In the genomic region with DNA sequence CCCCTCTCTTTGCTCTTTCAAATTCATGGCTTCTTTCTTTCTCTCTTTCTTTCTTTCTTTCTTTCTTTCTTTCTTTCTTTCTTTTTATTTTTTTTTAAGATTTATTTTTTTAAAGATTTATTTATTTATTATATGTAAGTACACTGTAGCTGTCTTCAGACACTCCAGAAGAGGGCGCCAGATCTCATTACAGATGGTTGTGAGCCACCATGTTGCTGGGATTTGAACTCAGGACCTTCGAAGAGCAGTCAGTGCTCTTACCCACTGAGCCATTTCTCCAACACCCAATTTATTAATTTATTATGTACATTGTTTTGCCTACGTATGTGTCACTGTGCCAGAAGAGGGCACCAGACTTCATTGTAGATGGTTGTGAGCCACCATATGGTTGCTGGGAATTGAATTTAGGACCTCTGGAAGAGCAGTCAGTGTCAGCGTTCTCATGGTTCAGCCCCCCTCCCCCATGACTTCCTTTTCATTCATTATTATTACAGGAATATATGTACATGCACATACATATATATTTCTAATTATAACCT, we compare ENCODE assay signal across 8 mouse cellular contexts. TPM values are rescaled to one million over a fixed set of nuclear protein-coding genes. Genes with fewer than 3 reads are reported as not detected.
DNase-seq lines count a peak whose midpoint lies in the region; ATAC-seq and TF ChIP-seq lines count a peak whose summit lies in the region.
"Not testable (repeated sequence)": the region's sequence is repeated elsewhere in the genome, so short reads cannot be mapped to it uniquely, and the experiment has no call there.

No protein-coding gene starts in this region.

- TF ChIP-seq EP300 in MEL (IDR thresholded peaks at IDR 0.05; ENCODE audit: low read depth in 1 of 2, low read length in 2 of 2): not testable (repeated sequence)

- WGBS in intestine, postnatal 0 days: 71% methylated on average over 4 of the region's 4 CpGs
- WGBS in lung, embryonic 14.5 days: 67% methylated on average over 4 of the region's 4 CpGs

- peak in 2 of 3 experiments; percentile 19 to 31; a peak in 2 of 6 replicates for TF ChIP-seq CTCF in MEL (IDR thresholded peaks at IDR 0.05 in 2 of 3, conservative IDR thresholded peaks at IDR 0.05 in 1 of 3; ENCODE audit: control insufficient read depth in 1 of 3, insufficient read depth in 1 of 3, low read depth in 2 of 3, low read length in 3 of 3, poor library complexity in 1 of 3, severe bottlenecking in 1 of 3)
- peak; percentile 40 for TF ChIP-seq CTCF in intestine, postnatal 0 days (IDR thresholded peaks at IDR 0.05; ENCODE audit: low read depth)
- peak; percentile 44 for TF ChIP-seq CTCF in left cerebral cortex, adult 2 months (IDR thresholded peaks at IDR 0.05)
- TF ChIP-seq CTCF in lung, embryonic 14.5 days (IDR thresholded peaks at IDR 0.05; ENCODE audit: low read depth): peak; percentile 9; the same call in 1 of the 2 replicates

- peaks cover 0 to 17% of the 10 kb centered on the region in 2 experiments; a peak in 2 of 4 replicates for H3K4me1 ChIP-seq in MEL (ENCODE audit: control insufficient read depth in 1 of 2, insufficient read depth in 2 of 2, low read length in 2 of 2)
- H3K4me1 ChIP-seq in intestine, postnatal 0 days (replicated peaks; ENCODE audit: control insufficient read depth, insufficient read depth, low read length); lung, embryonic 14.5 days (ENCODE audit: insufficient read depth): not testable (repeated sequence)

- not testable (repeated sequence) for H3K9me3 ChIP-seq in MEL (replicated peaks; ENCODE audit: insufficient read depth, low read length); intestine, postnatal 0 days (ENCODE audit: control insufficient read depth); lung, embryonic 14.5 days (ENCODE audit: low read depth, low read length)

- H3K4me2 ChIP-seq in intestine, postnatal 0 days (replicated peaks; ENCODE audit: low read depth); lung, embryonic 14.5 days: not testable (repeated sequence)

- not testable (repeated sequence) for TF ChIP-seq POLR2A in MEL (IDR thresholded peaks at IDR 0.05; ENCODE audit: control insufficient read depth in 1 of 2, insufficient read depth in 1 of 2, low read depth in 1 of 2, low read length in 2 of 2, poor library complexity in 1 of 2)

- not testable (repeated sequence) for H3K79me2 ChIP-seq in MEL (ENCODE audit: control insufficient read depth, insufficient read depth, low read length, poor library complexity)

- peaks cover 0 to 14% of the 10 kb centered on the region in 2 experiments; a peak in 2 of 4 replicates for H3K36me3 ChIP-seq in MEL (ENCODE audit: control insufficient read depth in 1 of 2, insufficient read depth in 2 of 2, low read length in 2 of 2)
- not testable (repeated sequence) for H3K36me3 ChIP-seq in intestine, postnatal 0 days (ENCODE audit: control insufficient read depth, insufficient read depth); lung, embryonic 14.5 days (ENCODE audit: insufficient read depth)

- H3K9ac ChIP-seq in MEL (ENCODE audit: control insufficient read depth, low read depth, low read length, poor library complexity, severe bottlenecking); intestine, postnatal 0 days (ENCODE audit: low read depth, low read length); lung, embryonic 14.5 days: not testable (repeated sequence)

- H3K27me3 ChIP-seq in MEL (ENCODE audit: control insufficient read depth in 1 of 2, insufficient read depth in 2 of 2, low read length in 2 of 2); intestine, postnatal 0 days (replicated peaks; ENCODE audit: control insufficient read depth, insufficient read depth, low read length); lung, embryonic 14.5 days (ENCODE audit: insufficient read depth, low read length): not testable (repeated sequence)

- intact Hi-C loops in left cerebral cortex, adult 2 months (cut with DNase I): not testable (repeated sequence)

- H3K4me3 ChIP-seq in MEL (ENCODE audit: control insufficient read depth in 1 of 2, insufficient read depth in 1 of 2, low read depth in 2 of 2, low read length in 2 of 2); intestine, postnatal 0 days (ENCODE audit: low read depth, low read length); left cerebral cortex, adult 2 months; lung, embryonic 14.5 days (ENCODE audit: low read depth, low read length): not testable (repeated sequence)

- peak; percentile 12 for TF ChIP-seq RAD21 in MEL (IDR thresholded peaks at IDR 0.05; ENCODE audit: low read depth, low read length)

- H3K27ac ChIP-seq in MEL (ENCODE audit: control insufficient read depth, low read depth, low read length); intestine, postnatal 0 days (ENCODE audit: low read depth, low read length); left cerebral cortex, adult 2 months; lung, embryonic 14.5 days (ENCODE audit: low read depth): not testable (repeated sequence)

- peak; percentile 60 for DNase-seq in 416B (ENCODE audit: low read depth)
- DNase-seq in CD4-positive helper T cell, adult 2 months (ENCODE audit: low read depth, low spot score): peak; percentile 16
- peak; percentile 58 for DNase-seq in MEL (ENCODE audit: low read depth, low spot score)
- peak; percentile 34 for DNase-seq in heart, adult 11 months
- DNase-seq in left cerebral cortex, adult 2 months (ENCODE audit: extremely low spot score in 1 of 2, low spot score in 2 of 2); lung, embryonic 14.5 days: not testable (repeated sequence)
- peak; percentile 27 for DNase-seq in naive thymus-derived CD4-positive, alpha-beta T cell, adult 2 months (ENCODE audit: low read depth)

- not testable (repeated sequence) for ATAC-seq in intestine, postnatal 0 days; lung, embryonic 14.5 days (ENCODE audit: insufficient read depth)

TF ChIP-seq in MEL, 35 proteins besides CTCF, POLR2A, EP300 and RAD21:
- 0 out of 2 replicates have a peak, but pooled peaks have one; percentile 21 for TF ChIP-seq SMC3 (IDR thresholded peaks at IDR 0.05; ENCODE audit: low read depth, low read length)

RNA-seq across cellular contexts. Expression of gene Tmem216, which starts 1.9 kb away (rescaled TPM):
- total RNA-seq in MEL (2012; rRNA removed): 38.5 and 48.0 TPM in 2 replicates
- 10 to 100 TPM in 1 of 2 experiments, not detected in 1; 48.1 TPM for polyA plus RNA-seq in MEL (2012; ENCODE audit: insufficient read depth in 1 of 2, insufficient read length in 2 of 2, low read depth in 1 of 2, low replicate concordance in 2 of 2, missing spikeins in 1 of 2)
- polyA plus RNA-seq in intestine, postnatal 0 days (2015; fragmentation: Nextera tagmentation; extraction: Ambion mirVana): 11.0 and 12.2 TPM in 2 replicates
- 10 to 100 TPM; 12.3 to 12.7 TPM for total RNA-seq in left cerebral cortex, adult 2 months (2021)
- polyA plus RNA-seq in lung, embryonic 14.5 days (2014; fragmentation: Nextera tagmentation; extraction: Ambion mirVana): 59.2 and 60.2 TPM in 2 replicates

RNA-seq across cellular contexts. Expression of gene Cyb561a3, which starts 19.1 kb away (rescaled TPM):
- 7.6 and 9.0 TPM in 2 replicates for total RNA-seq in MEL (2012; rRNA removed)
- 10 to 100 TPM in 1 of 2 experiments, not detected in 1; 14.3 TPM for polyA plus RNA-seq in MEL (2012; ENCODE audit: insufficient read depth in 1 of 2, insufficient read length in 2 of 2, low read depth in 1 of 2, low replicate concordance in 2 of 2, missing spikeins in 1 of 2)
- 23.2 and 24.3 TPM in 2 replicates for polyA plus RNA-seq in intestine, postnatal 0 days (2015; fragmentation: Nextera tagmentation; extraction: Ambion mirVana)
- 10 to 100 TPM; 12.7 to 12.8 TPM for total RNA-seq in left cerebral cortex, adult 2 months (2021)
- polyA plus RNA-seq in lung, embryonic 14.5 days (2014; fragmentation: Nextera tagmentation; extraction: Ambion mirVana): 18.0 and 19.2 TPM in 2 replicates

RNA-seq across cellular contexts. Expression of gene Tmem138, which starts 19.3 kb away (rescaled TPM):
- total RNA-seq in MEL (2012; rRNA removed): 10.8 and 11.9 TPM in 2 replicates
- polyA plus RNA-seq in MEL (2012; ENCODE audit: insufficient read depth in 1 of 2, insufficient read length in 2 of 2, low read depth in 1 of 2, low replicate concordance in 2 of 2, missing spikeins in 1 of 2): 10 to 100 TPM in 1 of 2 experiments, not detected in 1; 25.2 TPM
- polyA plus RNA-seq in intestine, postnatal 0 days (2015; fragmentation: Nextera tagmentation; extraction: Ambion mirVana): 10.7 and 10.8 TPM in 2 replicates
- 10 to 100 TPM; 12.2 to 13.8 TPM for total RNA-seq in left cerebral cortex, adult 2 months (2021)
- polyA plus RNA-seq in lung, embryonic 14.5 days (2014; fragmentation: Nextera tagmentation; extraction: Ambion mirVana): 42.2 and 44.8 TPM in 2 replicates

RNA-seq across cellular contexts. Expression of gene Sdhaf2, which starts 32.0 kb away (rescaled TPM):
- 61.2 and 68.5 TPM in 2 replicates for total RNA-seq in MEL (2012; rRNA removed)
- polyA plus RNA-seq in MEL (2012; ENCODE audit: insufficient read depth in 1 of 2, insufficient read length in 2 of 2, low read depth in 1 of 2, low replicate concordance in 2 of 2, missing spikeins in 1 of 2): 10 to 100 TPM in 1 of 2 experiments, not detected in 1; 74.6 TPM
- polyA plus RNA-seq in intestine, postnatal 0 days (2015; fragmentation: Nextera tagmentation; extraction: Ambion mirVana): 42.5 and 46.3 TPM in 2 replicates
- total RNA-seq in left cerebral cortex, adult 2 months (2021): 10 to 100 TPM; 52.2 to 56.1 TPM
- 59.4 and 62.6 TPM in 2 replicates for polyA plus RNA-seq in lung, embryonic 14.5 days (2014; fragmentation: Nextera tagmentation; extraction: Ambion mirVana)

RNA-seq across cellular contexts. Expression of gene Cpsf7, which starts 32.8 kb away (rescaled TPM):
- total RNA-seq in MEL (2012; rRNA removed): 36.2 and 36.9 TPM in 2 replicates
- 100 to 1,000 TPM in 1 of 2 experiments, 10 to 100 TPM in 1; 69.8 to 183 TPM for polyA plus RNA-seq in MEL (2012; ENCODE audit: insufficient read depth in 1 of 2, insufficient read length in 2 of 2, low read depth in 1 of 2, low replicate concordance in 2 of 2, missing spikeins in 1 of 2)
- polyA plus RNA-seq in intestine, postnatal 0 days (2015; fragmentation: Nextera tagmentation; extraction: Ambion mirVana): 17.7 and 18.1 TPM in 2 replicates
- 10 to 100 TPM; 77.4 to 82.5 TPM for total RNA-seq in left cerebral cortex, adult 2 months (2021)
- polyA plus RNA-seq in lung, embryonic 14.5 days (2014; fragmentation: Nextera tagmentation; extraction: Ambion mirVana): 58.9 and 60.3 TPM in 2 replicates
